Mouse (Mus musculus): ENCODE results near the gene Plcb2.

- TF ChIP-seq ZKSCAN1 (IDR thresholded peaks at IDR 0.05; ENCODE audit: low read depth, low read length) (no peak), MAX (IDR thresholded peaks at IDR 0.05; ENCODE audit: low read length) (peak; percentile 58), ZNF384 (IDR thresholded peaks at IDR 0.05; ENCODE audit: low read depth, low read length) (peak; percentile 4; the same call in 1 of the 2 replicates), CTCF (IDR thresholded peaks at IDR 0.05 in 2 of 3, conservative IDR thresholded peaks at IDR 0.05 in 1 of 3; ENCODE audit: control insufficient read depth in 1 of 3, insufficient read depth in 1 of 3, low read depth in 2 of 3, low read length in 3 of 3, poor library complexity in 1 of 3, severe bottlenecking in 1 of 3) (no peak), HCFC1 (IDR thresholded peaks at IDR 0.05; ENCODE audit: low read depth, low read length) (peak; percentile 61; the same call in 1 of the 2 replicates)
Observed at GRCm38 (mm10) chr2:118761906-118762783, 33.9 kb upstream of the Plcb2 start, which contains the start of gene Ccdc9b.

All from MEL (cell line).